26 mouse cellular contexts compared by ENCODE assay signal in the genomic region with DNA sequence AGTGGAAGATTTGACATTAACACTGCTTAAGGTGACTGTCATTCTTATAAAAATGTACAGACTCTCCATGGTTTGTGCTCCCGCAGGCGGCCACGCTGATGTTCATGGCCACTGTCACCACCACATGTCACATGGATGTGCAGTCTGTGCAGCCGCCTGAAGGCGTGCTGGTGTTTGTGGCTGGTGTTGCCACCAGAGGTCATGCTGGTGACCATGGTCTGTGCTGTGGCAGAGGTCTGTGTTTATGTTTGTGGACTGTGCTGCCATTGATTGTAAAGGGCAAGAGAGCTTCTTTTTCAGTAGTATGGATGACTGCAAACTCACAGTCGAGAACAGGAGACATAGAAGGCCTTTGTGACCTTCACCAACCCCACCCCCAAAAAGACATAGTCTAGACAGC. TPM values are rescaled to one million over a fixed set of nuclear protein-coding genes. Genes with fewer than 3 reads are reported as not detected.
DNase-seq lines count a peak whose midpoint lies in the region; ATAC-seq and TF ChIP-seq lines count a peak whose summit lies in the region.
"Had no signal": no experiment of that assay in that cellular context is flagged by ENCODE, and none has a peak within 500 bp of the region (broad histone marks: within the 10 kb centered on the region; RNA-seq: fewer than 3 reads in every experiment).

No protein-coding gene starts in this region.

- no peak for TF ChIP-seq EP300 in liver, embryonic 14.5 days (IDR thresholded peaks at IDR 0.05; ENCODE audit: low read depth)

- WGBS in hindbrain, embryonic 14.5 days: 85% methylated on average over 6 of the region's 6 CpGs
- 88% methylated on average over 6 of the region's 6 CpGs for WGBS in hindbrain, embryonic 10.5 days
- 71% methylated on average over 6 of the region's 6 CpGs for WGBS in liver, embryonic 14.5 days (ENCODE audit: insufficient replicate concordance)
- 86% methylated on average over 6 of the region's 6 CpGs for WGBS in liver, embryonic 11.5 days

- 0 out of 2 replicates have a peak, but pooled peaks have one; percentile 43 for ATAC-seq in hindbrain, embryonic 14.5 days (ENCODE audit: low FRiP score)
- no peak for ATAC-seq in liver, embryonic 14.5 days (ENCODE audit: insufficient read depth)
- no peak for ATAC-seq in liver, embryonic 11.5 days (replicated peaks; ENCODE audit: low FRiP score)
- 0 out of 2 replicates have a peak, but pooled peaks have one; percentile 45 for ATAC-seq in megakaryocyte, adult 5-6 weeks (ENCODE audit: poor library complexity, severe bottlenecking)
- ATAC-seq: CD4-positive, CD25-positive, alpha-beta regulatory T cell, adult 4 months; forebrain, embryonic 15.5 days; hindbrain, postnatal 0 days; inflammation-experienced regulatory T-cells, adult 6 months had no signal

- no peak for DNase-seq in hindbrain, embryonic 14.5 days (ENCODE audit: low spot score)
- DNase-seq in hindbrain, embryonic 10.5 days (ENCODE audit: low spot score): no peak
- DNase-seq in liver, embryonic 14.5 days (ENCODE audit: low read depth in 3 of 3, low spot score in 3 of 3): no peak
- DNase-seq in liver, embryonic 11.5 days (ENCODE audit: low spot score): no peak
- DNase-seq in lung, postnatal 36 days: no peak
- DNase-seq in neural tube, embryonic 10.5 days (ENCODE audit: extremely low spot score, low spot score): no peak
- DNase-seq: adrenal gland, adult 8-10 months; adrenal gland, postnatal 25 days; cerebellum, adult 18-20 months; cerebellum, adult 9-10 months; cerebellum, postnatal 14 days; gastrocnemius, postnatal 25 days; heart, adult 2 months; heart, postnatal 14 days had no signal

- H3K9me3 ChIP-seq in hindbrain, embryonic 14.5 days (ENCODE audit: control insufficient read depth, low read length): no peaks in the 10 kb centered on the region
- H3K9me3 ChIP-seq in hindbrain, embryonic 10.5 days: no peaks in the 10 kb centered on the region
- H3K9me3 ChIP-seq in liver, embryonic 14.5 days (ENCODE audit: control insufficient read depth, low read length): no peaks in the 10 kb centered on the region
- no peaks in the 10 kb centered on the region for H3K9me3 ChIP-seq in liver, embryonic 11.5 days (ENCODE audit: control insufficient read depth, low read length)
- H3K9me3 ChIP-seq: embryonic facial prominence, embryonic 12.5 days; embryonic facial prominence, embryonic 15.5 days; forebrain, embryonic 12.5 days; forebrain, embryonic 15.5 days; heart, embryonic 10.5 days; heart, embryonic 13.5 days; hindbrain, embryonic 13.5 days had no signal

- H3K36me3 ChIP-seq in hindbrain, embryonic 14.5 days (replicated peaks; ENCODE audit: control insufficient read depth, insufficient read depth): no peaks in the 10 kb centered on the region
- no peaks in the 10 kb centered on the region for H3K36me3 ChIP-seq in hindbrain, embryonic 10.5 days
- H3K36me3 ChIP-seq in liver, embryonic 14.5 days (replicated peaks; ENCODE audit: control insufficient read depth, insufficient read depth, low read depth): no peaks in the 10 kb centered on the region
- no peaks in the 10 kb centered on the region for H3K36me3 ChIP-seq in liver, embryonic 11.5 days (ENCODE audit: control insufficient read depth, insufficient read depth, low read length)
- H3K36me3 ChIP-seq: embryonic facial prominence, embryonic 12.5 days; embryonic facial prominence, embryonic 15.5 days; forebrain, embryonic 12.5 days; forebrain, embryonic 15.5 days; heart, embryonic 10.5 days; heart, embryonic 13.5 days; hindbrain, embryonic 13.5 days had no signal

- H3K9ac ChIP-seq in hindbrain, embryonic 14.5 days: no peak overlapping the region
- no peak overlapping the region for H3K9ac ChIP-seq in liver, embryonic 14.5 days (replicated peaks)
- H3K9ac ChIP-seq in liver, embryonic 11.5 days (ENCODE audit: low read depth, low read length): no peak overlapping the region
- H3K9ac ChIP-seq: embryonic facial prominence, embryonic 12.5 days; embryonic facial prominence, embryonic 15.5 days; forebrain, embryonic 12.5 days; forebrain, embryonic 15.5 days; heart, embryonic 13.5 days; hindbrain, embryonic 13.5 days had no signal

- H3K27me3 ChIP-seq in hindbrain, embryonic 14.5 days (ENCODE audit: control insufficient read depth, insufficient read depth, low read length): no peaks in the 10 kb centered on the region
- H3K27me3 ChIP-seq in hindbrain, embryonic 10.5 days (ENCODE audit: insufficient read depth, poor library complexity, severe bottlenecking): no peaks in the 10 kb centered on the region
- no peaks in the 10 kb centered on the region for H3K27me3 ChIP-seq in liver, embryonic 14.5 days (ENCODE audit: control insufficient read depth, insufficient read depth, low read length)
- H3K27me3 ChIP-seq in liver, embryonic 11.5 days (replicated peaks; ENCODE audit: control insufficient read depth, insufficient read depth, low read length): no peaks in the 10 kb centered on the region
- H3K27me3 ChIP-seq: embryonic facial prominence, embryonic 12.5 days; embryonic facial prominence, embryonic 15.5 days; forebrain, embryonic 12.5 days; forebrain, embryonic 15.5 days; heart, embryonic 13.5 days; hindbrain, embryonic 13.5 days had no signal

- H3K27ac ChIP-seq in hindbrain, embryonic 14.5 days: no peak overlapping the region
- H3K27ac ChIP-seq in hindbrain, embryonic 10.5 days: no peak overlapping the region
- H3K27ac ChIP-seq in liver, embryonic 14.5 days: no peak overlapping the region
- no peak overlapping the region for H3K27ac ChIP-seq in liver, embryonic 11.5 days (ENCODE audit: low read depth, low read length)
- H3K27ac ChIP-seq: embryonic facial prominence, embryonic 12.5 days; embryonic facial prominence, embryonic 15.5 days; forebrain, embryonic 12.5 days; forebrain, embryonic 15.5 days; heart, adult 2 months; heart, embryonic 10.5 days; heart, embryonic 13.5 days; hindbrain, embryonic 13.5 days; hindbrain, postnatal 0 days had no signal

- no peaks in the 10 kb centered on the region for H3K4me1 ChIP-seq in hindbrain, embryonic 14.5 days (replicated peaks; ENCODE audit: control insufficient read depth, insufficient read depth, low read length)
- H3K4me1 ChIP-seq in hindbrain, embryonic 10.5 days (replicated peaks): 0 out of 2 replicates have a peak, but pooled peaks cover 6% of the 10 kb centered on the region
- peaks cover 4 to 12% of the 10 kb centered on the region in 2 experiments for H3K4me1 ChIP-seq in liver, embryonic 14.5 days (replicated peaks; ENCODE audit: control insufficient read depth in 2 of 2, insufficient read depth in 2 of 2, low read length in 1 of 2)
- peaks cover 7% of the 10 kb centered on the region; the same call in 1 of the 2 replicates for H3K4me1 ChIP-seq in liver, embryonic 11.5 days (replicated peaks; ENCODE audit: control insufficient read depth, insufficient read depth, low read length)
- H3K4me1 ChIP-seq: forebrain, embryonic 12.5 days; heart, embryonic 13.5 days had no signal

- no peak overlapping the region for H3K4me3 ChIP-seq in hindbrain, embryonic 14.5 days (replicated peaks; ENCODE audit: low read length)
- no peak overlapping the region for H3K4me3 ChIP-seq in hindbrain, embryonic 10.5 days
- H3K4me3 ChIP-seq in liver, embryonic 14.5 days (ENCODE audit: insufficient read depth in 1 of 2, low read depth in 2 of 2, low read length in 2 of 2): no peak overlapping the region
- no peak overlapping the region for H3K4me3 ChIP-seq in liver, embryonic 11.5 days (ENCODE audit: low read depth, low read length)
- H3K4me3 ChIP-seq: embryonic facial prominence, embryonic 12.5 days; embryonic facial prominence, embryonic 15.5 days; erythroblast, embryonic 14.5 days; forebrain, embryonic 12.5 days; forebrain, embryonic 15.5 days; heart, adult 2 months; heart, embryonic 10.5 days; heart, embryonic 13.5 days; hindbrain, embryonic 13.5 days had no signal

- H3K4me2 ChIP-seq in hindbrain, embryonic 14.5 days (replicated peaks): no peak overlapping the region
- H3K4me2 ChIP-seq in liver, embryonic 14.5 days (ENCODE audit: low read depth): no peak overlapping the region
- H3K4me2 ChIP-seq in liver, embryonic 11.5 days: no peak overlapping the region
- H3K4me2 ChIP-seq: embryonic facial prominence, embryonic 12.5 days; embryonic facial prominence, embryonic 15.5 days; forebrain, embryonic 12.5 days; forebrain, embryonic 15.5 days; heart, embryonic 13.5 days; hindbrain, embryonic 13.5 days had no signal

- peak; percentile 44 for TF ChIP-seq CTCF in liver, embryonic 14.5 days (IDR thresholded peaks at IDR 0.05; ENCODE audit: low read depth)

RNA-seq across cellular contexts. Expression of gene Slc16a10, which starts 30.1 kb away (rescaled TPM):
- polyA plus RNA-seq in hindbrain, embryonic 14.5 days (2014; fragmentation: Nextera tagmentation; extraction: Ambion mirVana): 9.7 and 16.9 TPM in 2 replicates
- 8.7 and 10.3 TPM in 2 replicates for polyA plus RNA-seq in hindbrain, embryonic 10.5 days (2016; fragmentation: Nextera tagmentation; extraction: Ambion mirVana)
- polyA plus RNA-seq in liver, embryonic 14.5 days (2012; rRNA removed): 32.8 and 33.8 TPM in 2 replicates
- 63.5 and 69.3 TPM in 2 replicates for polyA plus RNA-seq in liver, embryonic 14.5 days (2014; fragmentation: Nextera tagmentation; extraction: Ambion mirVana)
- polyA plus RNA-seq in liver, embryonic 11.5 days (2014; fragmentation: Nextera tagmentation; extraction: Ambion mirVana): 46.9 and 49.2 TPM in 2 replicates
- 45.0 and 56.3 TPM in 2 replicates for total RNA-seq in megakaryocyte, adult 5-6 weeks (2015)
- total RNA-seq in megakaryocyte, adult 5-6 weeks (2017): 29.8 and 31.6 TPM in 2 replicates

Comparison
In these comparisons a context has a peak if more than half of its experiments do, and no peak if none do; other contexts are left out.
1. ATAC-seq: peak in hindbrain, embryonic 14.5 days (single experiment) and megakaryocyte, adult 5-6 weeks (single experiment); none in liver, embryonic 14.5 days (single experiment) and liver, embryonic 11.5 days (single experiment).